Mouse (Mus musculus) heart, adult 2 months (tissue): ENCODE data around the gene Cyp4x1.

Source experiments
- CTCF ChIP-seq: fragments of 200-600 bp; IDR thresholded peaks from 2 replicates; pipeline ENCODE4 v1.8.1; 2022; ENCODE audit warnings: antibody characterized with exemption, mild to moderate bottlenecking, moderate library complexity
- EP300 ChIP-seq: fragments of 200-500 bp; IDR thresholded peaks from 2 replicates; pipeline ENCODE4 v1.6.1; 2011; ENCODE audit warnings: low read depth, low read length, control low read depth; ENCODE audit not compliant: insufficient read depth

DNA sequence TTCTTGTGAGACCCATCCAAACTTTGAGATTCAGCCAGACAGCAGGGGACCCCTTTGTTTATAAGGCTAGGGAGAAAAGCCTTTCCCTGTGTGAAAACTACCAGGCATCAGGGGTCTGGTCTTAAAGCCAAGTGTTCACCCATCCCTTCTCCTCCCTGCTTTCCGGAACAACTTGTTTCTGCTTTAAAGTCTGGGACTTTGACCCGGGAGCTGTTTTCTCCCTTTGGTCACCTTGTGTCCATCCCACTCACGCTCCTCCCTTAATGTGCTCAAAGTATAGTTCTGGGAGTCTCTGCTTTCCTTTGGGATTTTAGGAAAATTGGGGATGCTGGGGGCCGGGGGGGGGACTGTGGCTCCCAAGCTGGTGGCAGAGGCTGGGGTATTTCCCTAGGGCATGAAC is 47.8 kb downstream of the Cyp4x1 start:
- TF ChIP-seq CTCF (no peak), EP300 (no peak)
